Mouse (Mus musculus) midbrain, postnatal 0 days (tissue): ENCODE results near the gene Rtel1. TPM values are rescaled to one million over a fixed set of nuclear protein-coding genes. Genes with fewer than 3 reads are reported as not detected.
A peak's percentile ranks its signal among the peaks of the same experiment; 100 is the strongest.

Experiments used
- ATAC-seq: fragments of 200-750 bp; cut with Nextera tagmentation; 2 replicates; pipeline ENCODE4 v1.8.0; 2017; ENCODE audit warnings: moderate number of reproducible peaks, mild to moderate bottlenecking, moderate TSS enrichment, moderate library complexity; ENCODE audit not compliant: low FRiP score
- DNase-seq: peaks from one replicate; pipeline ENCODE4 v3.0.0-alpha.2; 2015; ENCODE audit warnings: low spot score
- H3K27ac ChIP-seq: fragments of 300-500 bp; sonication (generic); 2 replicates; pipeline ENCODE4 v1.5.1; 2014; ENCODE audit warnings: low read depth, mild to moderate bottlenecking, low read length, mixed read lengths
- H3K27me3 ChIP-seq: fragments of 300-500 bp; sonication (generic); 2 replicates; pipeline ENCODE4 v1.6.1; 2014; ENCODE audit warnings: low read length, control low read depth, mixed read lengths; ENCODE audit not compliant: insufficient read depth
- H3K36me3 ChIP-seq: fragments of 300-500 bp; sonication (generic); 2 replicates; pipeline ENCODE4 v1.6.1; 2014; ENCODE audit warnings: low read length, control low read depth, mixed read lengths; ENCODE audit not compliant: insufficient read depth
- H3K4me1 ChIP-seq: fragments of 300-500 bp; sonication (generic); 2 replicates; pipeline ENCODE4 v1.6.1; 2014; ENCODE audit warnings: mild to moderate bottlenecking, control low read depth, antibody characterized with exemption, low read length, mixed read lengths; ENCODE audit not compliant: insufficient read depth
- H3K4me2 ChIP-seq: fragments of 300-500 bp; sonication (generic); 2 replicates; pipeline ENCODE4 v1.6.1; 2014; ENCODE audit warnings: low read depth, mild to moderate bottlenecking, low read length, mixed read lengths; ENCODE audit not compliant: poor library complexity, severe bottlenecking
- H3K4me3 ChIP-seq: fragments of 300-500 bp; sonication (generic); 2 replicates; pipeline ENCODE4 v1.5.1; 2014; ENCODE audit warnings: low read depth, mild to moderate bottlenecking, low read length, moderate library complexity
- H3K9ac ChIP-seq: fragments of 300-500 bp; sonication (generic); replicated peaks from 2 replicates; pipeline ENCODE4 v1.6.1; 2014; ENCODE audit warnings: mild to moderate bottlenecking, low read length, moderate library complexity, mixed read lengths; ENCODE audit not compliant: poor library complexity, severe bottlenecking
- H3K9me3 ChIP-seq: fragments of 300-500 bp; sonication (generic); 2 replicates; pipeline ENCODE4 v1.6.1; 2016; ENCODE audit warnings: low read length, control low read depth
- CTCF ChIP-seq: IDR thresholded peaks from 2 replicates; pipeline ENCODE4 v1.5.1; 2016; ENCODE audit warnings: antibody characterized with exemption, mild to moderate bottlenecking
- WGBS: fragments of 180-500 bp; shearing (Covaris S2); extraction: QIAGEN DNeasy Blood & Tissue Kit; methylation state at CpG from one replicate; pipeline ENCODE4 v1.1.7; 2014; 5-methylcytosine and 5-hydroxymethylcytosine counted together
- polyA plus RNA-seq: library from polyadenylated mRNA; unstranded; fragments of >200 nt; fragmentation: Nextera tagmentation; extraction: Ambion mirVana; gene quantifications from 2 replicates; pipeline ENCODE4 v1.2.1, GENCODE M21; 2015
- total RNA-seq: library from RNA; depleted of rRNA; stranded (reverse); fragments of >200 nt; gene quantifications from 2 replicates; pipeline ENCODE4 v1.2.3, GENCODE M21; 2014

Rtel1 gene
- total and polyA plus RNA-seq, 2 experiments from 2014 or later: 27.4 to 46.6 TPM

DNA sequence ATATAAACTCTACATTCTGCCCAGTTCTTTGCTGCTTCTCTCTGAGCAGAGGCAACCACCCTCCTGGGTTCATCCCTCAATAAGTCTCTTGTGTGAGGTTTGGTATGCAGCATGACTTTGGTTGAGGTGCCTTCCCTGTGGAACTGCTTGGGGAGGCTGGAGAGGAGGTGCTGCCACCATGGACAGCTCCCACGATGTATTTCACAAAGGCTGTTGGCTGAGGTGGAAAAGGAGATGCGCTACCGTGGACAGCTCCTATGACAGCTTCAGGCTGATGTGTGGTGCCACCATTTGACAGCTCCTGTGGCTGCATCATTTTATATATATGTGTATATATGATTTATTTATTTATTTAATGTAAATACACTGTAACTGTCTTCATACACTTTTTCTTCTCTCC, 17.5 kb upstream of the Rtel1 start:
- no peak overlapping the region for H3K9ac ChIP-seq
- H3K4me2 ChIP-seq: no peak overlapping the region
- no peak overlapping the region for H3K4me3 ChIP-seq
- no peaks in the 10 kb centered on the region for H3K9me3 ChIP-seq
- peaks cover 27% of the 10 kb centered on the region for H3K36me3 ChIP-seq
- H3K27ac ChIP-seq: no peak overlapping the region
- ATAC-seq: no peak
- WGBS: 29% methylated on average over 3 of the region's 3 CpGs
- TF ChIP-seq CTCF: no peak
- H3K27me3 ChIP-seq: no peaks in the 10 kb centered on the region
- H3K4me1 ChIP-seq: no peaks in the 10 kb centered on the region
- DNase-seq: no peak

GRCm38 (mm10) chr2:181304944-181305343, 14.6 kb upstream of the Rtel1 start:
- no peak overlapping the region for H3K27ac ChIP-seq
- peaks cover 46% of the 10 kb centered on the region for H3K36me3 ChIP-seq
- no peak overlapping the region for H3K9ac ChIP-seq
- no peak overlapping the region for H3K4me2 ChIP-seq
- TF ChIP-seq CTCF: no peak
- ATAC-seq (no peak), DNase-seq (no peak)
- H3K4me3 ChIP-seq: no peak overlapping the region
- no peaks in the 10 kb centered on the region for H3K9me3 ChIP-seq
- H3K4me1 ChIP-seq: no peaks in the 10 kb centered on the region
- 74% methylated on average over 1 of the region's 1 CpGs for WGBS
- no peaks in the 10 kb centered on the region for H3K27me3 ChIP-seq

DNA sequence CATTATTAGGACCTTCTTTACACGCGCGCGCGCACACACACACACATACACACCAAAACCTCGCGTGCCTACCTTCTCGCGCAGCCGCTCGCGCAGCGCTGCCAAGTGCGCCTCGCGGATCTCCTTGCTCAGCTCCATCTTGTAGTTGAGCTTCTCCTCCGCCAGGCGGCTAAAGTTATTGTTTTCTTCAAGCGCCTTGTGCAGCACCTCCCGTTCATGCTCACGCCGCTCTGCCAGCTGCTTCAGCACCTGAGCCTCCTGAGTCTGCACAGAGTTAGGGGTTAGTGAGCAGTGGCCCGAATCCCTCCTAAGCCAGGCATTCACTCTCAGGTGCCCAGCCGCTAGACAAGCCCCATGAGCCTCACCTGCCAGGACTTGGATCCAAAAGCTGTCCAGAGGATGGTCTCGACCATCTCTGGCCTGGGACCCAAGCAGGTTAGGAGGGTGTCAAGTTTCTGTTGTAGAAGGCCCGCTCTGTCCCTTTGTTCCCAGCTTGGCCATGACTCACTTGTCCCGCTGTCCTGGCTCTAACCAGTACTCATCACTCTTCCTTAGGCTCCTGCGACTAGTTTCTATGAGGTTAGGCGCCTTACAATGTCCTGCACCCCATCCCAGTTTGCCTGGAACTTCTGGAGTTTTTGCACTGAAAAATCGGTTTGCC, 12.3 kb upstream of the Rtel1 start:
- no peak overlapping the region for H3K9ac ChIP-seq
- H3K9me3 ChIP-seq: no peaks in the 10 kb centered on the region
- peaks cover 9% of the 10 kb centered on the region; the same call in 1 of the 2 replicates for H3K4me1 ChIP-seq
- no peak overlapping the region for H3K4me3 ChIP-seq
- WGBS: 10% methylated on average over 30 of the region's 30 CpGs
- H3K4me2 ChIP-seq: no peak overlapping the region
- H3K27me3 ChIP-seq: no peaks in the 10 kb centered on the region
- peaks cover 35% of the 10 kb centered on the region for H3K36me3 ChIP-seq
- peak; percentile 71 for ATAC-seq
- peak; percentile 73 for TF ChIP-seq CTCF
- H3K27ac ChIP-seq: no peak overlapping the region
- DNase-seq: peak; percentile 82

GRCm38 (mm10) chr2:181312435-181312834, 7.1 kb upstream of the Rtel1 start:
- WGBS: 47% methylated on average over 3 of the region's 3 CpGs
- H3K9me3 ChIP-seq: no peaks in the 10 kb centered on the region

DNA sequence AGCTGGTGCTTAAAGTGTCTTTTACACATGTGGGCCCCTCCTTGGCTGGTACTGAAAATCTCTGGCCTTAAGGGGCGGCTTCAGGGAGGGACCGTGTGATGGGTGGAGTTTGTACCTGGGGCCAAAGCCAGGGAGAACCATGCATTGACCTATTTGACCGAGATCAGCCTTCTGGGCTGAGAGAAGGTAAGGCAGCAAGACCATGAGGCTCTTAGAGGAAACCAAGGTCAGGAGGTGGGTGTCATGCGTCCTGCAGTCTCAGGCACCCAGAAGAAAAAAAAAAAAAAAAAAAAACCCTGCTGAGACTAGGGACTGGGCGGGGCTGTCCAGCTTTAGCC, 6.6 kb upstream of the Rtel1 start:
- no peaks in the 10 kb centered on the region for H3K27me3 ChIP-seq
- no peak for ATAC-seq
- 6% methylated on average over 5 of the region's 5 CpGs for WGBS
- H3K4me1 ChIP-seq: peaks cover 16% of the 10 kb centered on the region; the same call in 1 of the 2 replicates
- H3K9ac ChIP-seq: peak overlapping the region; percentile 97
- peak overlapping the region; percentile 98 for H3K27ac ChIP-seq
- no peaks in the 10 kb centered on the region for H3K9me3 ChIP-seq
- no peak for TF ChIP-seq CTCF
- H3K36me3 ChIP-seq: peaks cover 12% of the 10 kb centered on the region
- no peak for DNase-seq
- peak overlapping the region; percentile 80 for H3K4me3 ChIP-seq
- peak overlapping the region; percentile 85 for H3K4me2 ChIP-seq

More at GRCm38 (mm10) chr2:181312435-181312834, 7.1 kb upstream of the Rtel1 start:
- peak overlapping the region; percentile 85 for H3K4me2 ChIP-seq
- H3K4me1 ChIP-seq: peaks cover 16% of the 10 kb centered on the region; the same call in 1 of the 2 replicates
- TF ChIP-seq CTCF: no peak
- H3K9ac ChIP-seq: peak overlapping the region; percentile 97
- no peaks in the 10 kb centered on the region for H3K27me3 ChIP-seq
- peak overlapping the region; percentile 80 for H3K4me3 ChIP-seq
- ATAC-seq: no peak
- peaks cover 17% of the 10 kb centered on the region for H3K36me3 ChIP-seq
- peak overlapping the region; percentile 98 for H3K27ac ChIP-seq
- no peak for DNase-seq

GRCm38 (mm10) chr2:181313344-181314079, 6.0 kb upstream of the Rtel1 start:
- DNase-seq (peak; percentile 49), ATAC-seq (peak; percentile 71)
- H3K27me3 ChIP-seq: no peaks in the 10 kb centered on the region
- H3K9me3 ChIP-seq: no peaks in the 10 kb centered on the region
- H3K9ac ChIP-seq: peak overlapping the region; percentile 97
- peak overlapping the region; percentile 80 for H3K4me3 ChIP-seq
- H3K27ac ChIP-seq: peak overlapping the region; percentile 98
- H3K4me2 ChIP-seq: peak overlapping the region; percentile 85
- H3K36me3 ChIP-seq: peaks cover 7% of the 10 kb centered on the region
- H3K4me1 ChIP-seq: peaks cover 16% of the 10 kb centered on the region; the same call in 1 of the 2 replicates
- no peak for TF ChIP-seq CTCF
- under 1% methylated on average over 35 of the region's 35 CpGs for WGBS
